Mouse (Mus musculus): ENCODE measurements around the gene Pigr.

The Pigr gene

DNA sequence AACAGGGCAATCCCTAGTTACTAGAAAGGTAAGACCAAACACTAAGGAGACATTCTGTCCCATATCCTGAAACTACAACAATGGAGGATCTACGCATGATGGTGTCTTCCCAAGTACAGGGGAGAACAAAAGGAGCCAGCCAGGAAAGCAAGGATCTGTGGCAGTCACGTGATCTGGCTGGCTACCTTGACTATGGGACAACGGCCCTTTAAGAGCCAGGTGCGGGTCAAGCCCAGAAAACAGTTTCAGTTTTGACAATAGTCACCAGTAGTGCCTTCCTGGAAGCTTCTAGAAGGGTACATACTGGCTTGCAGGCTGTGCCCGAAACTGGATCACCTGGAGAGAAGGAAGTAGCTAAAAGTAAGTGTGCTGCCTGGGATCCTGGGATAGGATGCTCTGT, at the start of gene Pigr:
Gene Pigr, plus strand, starts transcription at position 237 of the 400 bp plus-strand sequence.
- DNase-seq: no peak

DNA sequence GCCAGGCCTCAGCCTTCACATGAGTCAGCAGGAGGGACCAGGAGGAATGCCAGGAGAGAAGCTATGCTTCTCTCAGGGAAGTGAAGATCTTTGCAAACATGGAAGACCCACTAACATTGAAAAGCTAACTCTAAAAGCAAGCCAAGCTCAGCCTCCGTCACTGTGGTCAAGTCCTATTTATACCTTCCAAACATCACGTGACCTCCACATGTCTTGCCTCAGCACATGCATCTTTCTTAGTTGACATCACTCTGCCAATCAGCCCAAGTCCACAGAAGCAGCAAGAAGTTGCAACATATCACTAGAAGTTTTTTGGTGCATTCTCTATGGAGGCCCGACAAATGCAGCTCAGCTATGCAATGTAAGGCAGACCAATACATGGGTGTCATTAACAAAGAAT, 46.6 kb upstream of the Pigr start:
- DNase-seq: no peak

GRCm38 (mm10) chr1:130784054-130784453, 42.4 kb upstream of the Pigr start:
- DNase-seq: peak; percentile 48 to 52

DNA sequence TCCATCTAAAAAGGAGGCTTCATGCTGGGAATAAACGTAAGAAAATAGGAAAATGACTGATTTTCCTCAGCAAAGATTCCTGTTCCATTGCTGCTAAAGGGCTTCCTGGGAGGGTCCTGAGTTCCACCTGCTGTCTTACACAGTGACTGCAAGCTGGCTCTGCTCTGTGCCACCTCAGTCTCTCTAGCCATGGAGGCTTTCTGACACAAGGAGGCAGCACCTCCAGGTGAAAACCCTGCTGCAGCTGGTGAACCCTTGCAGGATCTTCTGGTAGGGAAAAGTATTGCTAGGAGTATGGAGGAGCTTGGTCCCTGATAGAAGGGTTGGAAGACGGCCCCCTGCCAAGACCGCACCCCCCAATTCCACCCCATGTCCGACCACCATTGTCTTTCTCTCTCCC, 39.5 kb upstream of the Pigr start:
- DNase-seq: peak in 1 of 2 experiments; percentile 25

DNA sequence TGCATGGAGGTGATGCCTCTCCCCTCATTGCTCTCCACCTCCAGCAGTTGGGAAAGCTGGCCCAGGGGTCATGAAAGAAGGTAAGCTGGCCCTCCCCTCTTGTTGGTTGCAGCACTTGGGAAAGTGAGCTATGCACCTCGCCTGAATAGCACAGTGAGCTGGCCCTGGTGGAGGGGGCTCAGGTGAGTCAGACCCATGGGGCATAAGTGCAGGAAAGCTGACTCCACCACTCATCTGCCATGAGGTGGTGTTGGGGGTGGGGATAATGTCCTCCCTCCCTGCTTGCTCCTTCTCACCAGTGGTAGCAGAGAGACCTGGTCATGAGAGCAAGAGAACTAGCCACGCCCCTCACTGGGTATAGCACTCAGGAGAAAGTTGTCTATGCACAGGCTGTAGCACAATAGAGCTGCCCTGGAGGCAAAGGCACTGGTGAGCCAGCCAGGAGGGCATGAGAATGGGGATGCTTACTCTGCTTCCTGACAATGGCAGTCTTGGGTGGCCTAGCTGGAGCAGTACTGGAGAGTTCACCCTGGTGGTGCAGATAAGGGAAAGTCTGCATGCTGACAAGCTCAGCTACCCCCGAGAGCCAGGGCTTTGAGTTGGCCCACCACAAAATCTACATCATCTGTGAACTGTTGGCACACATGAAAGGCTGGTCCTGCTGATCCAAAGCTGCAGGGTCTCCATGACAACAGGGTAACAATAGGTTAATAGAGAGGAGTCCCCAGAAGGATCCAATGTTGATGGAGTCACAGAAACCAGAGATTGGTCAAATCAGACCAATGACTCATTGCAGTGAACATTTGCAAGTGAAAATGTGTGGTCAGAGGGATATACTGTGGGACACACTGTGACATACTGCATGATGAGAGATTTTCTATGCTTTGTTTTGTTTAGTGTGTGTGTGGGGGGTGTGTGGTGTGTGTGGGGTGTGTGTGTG, 36.7 kb upstream of the Pigr start:
- DNase-seq: no peak

DNA sequence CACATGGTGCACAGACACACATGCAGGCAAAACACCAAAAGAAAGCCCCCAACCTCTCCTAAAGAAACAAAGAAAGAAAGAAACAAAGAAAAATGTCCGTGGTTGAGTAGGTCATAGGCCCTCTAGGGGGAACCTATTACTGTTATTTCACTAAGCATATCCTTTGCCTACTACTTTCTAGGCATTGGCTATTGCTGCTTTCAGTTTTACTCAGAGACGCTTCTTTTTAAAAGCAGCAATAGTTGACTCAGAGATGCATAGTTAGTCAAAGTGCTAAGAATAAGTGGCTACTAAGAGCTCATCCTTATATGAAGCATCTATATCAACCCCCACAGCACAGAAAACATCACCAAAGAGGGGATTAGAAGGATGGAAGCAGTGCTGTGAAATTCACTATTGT, 31.2 kb upstream of the Pigr start:
- DNase-seq: no peak

- DNase-seq: peak; percentile 87 to 91
These were observed 29.4 kb upstream of the Pigr start for GRCm38 (mm10) chr1:130796967-130797684.

DNA sequence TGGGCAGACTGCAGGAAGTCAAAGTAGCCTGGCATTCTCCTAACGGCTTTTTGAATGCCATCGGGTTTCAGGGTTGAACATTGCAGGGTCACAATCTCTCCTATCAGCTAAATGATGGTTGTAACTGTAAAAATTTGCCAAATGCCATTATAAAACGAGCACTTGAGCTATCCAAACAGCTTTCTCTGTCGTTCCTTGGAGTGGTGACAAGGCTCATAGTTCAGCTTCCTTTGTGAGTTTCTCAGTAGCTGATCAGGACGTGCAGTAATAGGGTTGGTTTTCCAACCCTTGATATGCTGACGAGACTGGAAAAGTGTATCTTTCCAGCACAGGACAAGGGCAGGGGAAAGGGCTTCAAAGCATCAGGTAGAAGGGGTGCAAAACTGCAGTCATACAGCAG, 28.4 kb upstream of the Pigr start:
- DNase-seq: no peak

DNA sequence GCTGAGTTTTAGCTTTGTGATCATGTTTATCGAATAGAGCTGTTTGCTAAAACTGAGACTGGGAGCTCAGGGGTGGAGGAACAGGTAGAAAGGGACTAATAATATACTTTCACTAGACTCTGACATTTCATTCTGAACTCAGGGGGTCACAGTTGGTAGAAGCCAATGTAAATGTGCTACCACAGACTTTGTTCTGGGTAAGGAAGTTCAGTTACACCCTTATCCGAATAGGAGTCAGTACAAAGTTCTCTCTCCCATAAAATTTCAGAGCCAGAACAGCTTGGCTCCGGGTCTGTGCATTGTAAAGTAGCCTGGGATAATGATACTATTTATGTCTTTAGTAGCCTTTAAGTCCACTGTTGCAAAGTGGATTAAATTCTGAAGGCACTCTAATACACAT, 27.9 kb upstream of the Pigr start:
- no peak for DNase-seq

GRCm38 (mm10) chr1:130799399-130799798, 27.1 kb upstream of the Pigr start:
- no peak for DNase-seq

DNA sequence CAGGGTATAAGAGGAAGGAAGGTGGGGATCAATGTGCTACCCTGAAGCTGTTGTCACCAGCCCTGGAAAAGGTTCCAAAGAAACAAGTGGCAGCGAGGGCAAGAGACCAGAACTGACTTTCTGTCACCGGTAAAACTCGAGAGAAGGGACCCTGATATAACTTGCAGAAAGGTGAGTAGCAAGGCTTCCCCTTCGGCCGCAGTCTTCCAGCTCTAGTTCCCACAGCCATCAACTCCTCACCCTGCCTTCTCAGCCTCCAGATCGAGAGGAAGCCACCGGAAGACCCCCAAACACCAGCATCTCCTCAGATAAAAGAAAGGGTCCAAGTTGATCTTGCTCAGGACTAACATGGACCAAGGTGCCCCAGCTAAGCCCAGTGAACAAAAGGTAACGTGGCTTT, 25.9 kb upstream of the Pigr start, which contains the start of gene Fcamr:
Gene Fcamr, plus strand, starts transcription at position 301 of the 400 bp plus-strand sequence.
- no peak for DNase-seq

DNA sequence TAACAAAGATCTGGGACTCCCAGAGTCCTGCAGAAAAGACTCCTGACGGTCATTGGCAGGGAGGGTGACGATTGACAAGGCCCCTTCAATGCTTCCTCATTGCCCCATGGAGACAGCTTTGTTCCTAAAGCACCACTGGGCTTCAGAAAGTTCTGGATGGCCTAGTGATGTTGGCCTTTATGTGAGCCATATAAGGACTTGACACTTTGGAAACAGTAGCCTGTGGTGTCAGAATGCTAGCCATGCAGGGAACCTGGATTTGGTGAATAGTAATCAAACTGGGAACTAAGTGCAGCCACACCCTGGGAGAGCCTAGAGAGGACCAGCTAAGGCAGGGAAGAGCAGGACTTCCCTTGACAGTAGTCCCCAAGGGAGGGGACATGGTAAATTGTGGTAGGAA, 25.0 kb upstream of the Pigr start:
- no peak for DNase-seq

- peak in 1 of 2 experiments; percentile 9 for DNase-seq
These were observed 23.5 kb upstream of the Pigr start for GRCm38 (mm10) chr1:130802976-130803375.

- DNase-seq: no peak
These were observed 22.2 kb upstream of the Pigr start for GRCm38 (mm10) chr1:130804279-130804678.

DNA sequence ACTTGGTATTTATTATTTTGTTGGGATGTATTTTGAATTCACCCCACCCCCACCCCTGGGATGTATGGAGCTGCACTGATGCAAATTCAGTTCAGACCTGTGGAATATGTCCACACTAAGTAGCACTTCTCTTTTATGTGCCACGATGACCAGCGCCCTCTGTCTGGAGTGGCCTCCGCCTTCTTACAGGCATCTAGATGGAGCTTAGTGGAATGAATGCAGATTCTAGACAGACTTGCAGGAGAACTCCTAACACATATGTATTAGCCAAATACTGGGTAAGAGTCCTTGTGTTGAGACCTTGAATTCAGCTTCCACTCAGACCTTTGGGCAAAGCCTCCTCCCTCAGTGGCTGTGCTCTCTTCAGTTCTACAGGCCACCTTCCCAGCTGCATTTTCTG, 15.6 kb upstream of the Pigr start:
- DNase-seq: no peak

DNA sequence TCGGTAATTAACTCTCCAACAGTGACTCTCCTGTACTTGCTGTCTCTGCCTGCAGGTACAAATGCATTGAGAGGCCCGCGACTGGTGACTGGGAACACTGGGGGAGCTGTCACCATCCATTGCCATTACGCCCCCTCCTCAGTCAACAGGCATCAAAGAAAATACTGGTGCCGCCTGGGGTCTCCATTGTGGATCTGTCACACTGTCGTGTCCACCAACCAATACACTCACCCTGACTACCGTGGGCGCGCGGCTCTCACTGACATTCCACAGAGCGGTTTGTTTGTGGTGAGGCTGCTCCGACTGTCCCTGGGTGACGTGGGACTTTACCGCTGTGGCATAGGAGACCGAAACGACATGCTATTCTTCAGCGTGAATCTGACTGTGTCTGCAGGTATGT, 15.2 kb upstream of the Pigr start:
- DNase-seq: no peak

- DNase-seq: no peak
These were observed 6.7 kb upstream of the Pigr start for GRCm38 (mm10) chr1:130819737-130820136.

DNA sequence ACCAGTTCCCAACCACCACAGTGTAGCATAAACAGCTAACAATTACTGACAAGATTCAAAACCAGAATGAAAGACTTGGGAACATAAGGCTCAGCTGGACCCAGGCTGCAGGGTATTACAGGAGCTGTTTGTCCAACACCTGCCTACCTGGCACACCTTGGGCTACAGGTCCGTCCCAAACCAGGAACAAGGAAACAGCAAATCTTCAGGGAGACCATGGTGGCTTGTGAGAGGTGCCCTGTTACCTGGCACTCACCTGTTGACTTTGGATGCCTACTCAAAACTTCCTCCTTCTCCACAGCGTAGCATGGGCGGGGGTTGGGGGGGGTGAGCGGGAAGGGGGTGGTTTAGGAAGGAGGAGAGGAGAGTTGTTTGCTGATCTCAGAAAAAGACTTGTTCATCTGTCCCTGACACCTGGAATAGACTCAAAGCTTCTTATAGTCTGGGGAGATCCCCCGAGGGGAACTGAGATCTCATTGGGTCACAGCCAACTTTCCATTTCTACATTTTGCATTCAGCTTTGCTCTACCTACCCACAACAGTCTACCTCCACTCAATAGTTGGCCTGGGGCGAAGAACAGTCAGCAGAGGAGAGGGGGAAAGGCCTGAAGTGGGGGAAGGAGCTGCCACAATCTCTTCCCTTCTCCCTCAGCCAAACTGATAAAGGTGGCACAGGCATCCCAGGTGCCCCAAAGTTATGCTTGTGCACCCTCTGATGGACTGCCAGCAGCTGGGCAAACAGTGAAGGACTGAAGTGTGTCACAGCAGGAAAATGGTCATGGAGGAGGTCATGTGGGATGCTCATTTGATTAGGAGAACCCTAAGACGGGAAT, 6.0 kb upstream of the Pigr start:
- DNase-seq: no peak

GRCm38 (mm10) chr1:130821149-130821471, 5.4 kb upstream of the Pigr start:
- no peak for DNase-seq

DNA sequence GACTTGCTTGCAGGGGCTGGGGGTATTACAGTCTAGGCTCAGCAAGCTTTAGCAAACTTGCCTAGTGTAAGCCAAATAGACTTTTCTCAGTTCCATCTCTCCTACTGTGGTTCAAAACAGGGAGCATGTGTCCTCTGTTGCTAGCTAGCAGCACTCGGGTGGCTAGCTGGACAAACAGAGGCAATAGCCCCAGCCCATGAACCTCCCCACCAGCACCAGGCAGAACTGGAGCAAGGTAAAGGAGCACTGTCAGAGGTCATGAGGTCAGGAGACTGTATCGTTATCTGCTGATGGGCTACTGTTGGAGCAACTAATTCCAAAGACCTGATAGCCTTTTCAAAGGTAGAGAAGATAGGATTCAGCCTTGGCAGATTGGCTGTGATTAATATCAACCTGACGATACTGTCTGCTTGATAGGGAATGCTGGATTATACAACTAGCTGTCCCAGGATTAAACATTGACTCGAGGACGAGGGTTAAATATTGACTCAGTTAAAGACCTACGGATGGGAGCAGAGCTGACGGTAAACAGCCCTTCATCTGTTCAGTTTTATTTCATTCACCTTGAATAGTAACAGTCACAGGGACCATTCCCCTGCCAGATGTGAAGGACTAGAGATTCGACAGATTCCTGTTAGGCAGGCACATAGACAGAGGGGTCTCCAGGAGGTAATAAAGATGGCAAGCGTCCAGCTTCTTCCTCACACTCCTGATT, 4.4 kb upstream of the Pigr start:
- no peak for DNase-seq

- DNase-seq: peak; percentile 33 to 50
These were observed 2.2 kb downstream of the Pigr start for GRCm38 (mm10) chr1:130828656-130829055.
